Mouse (Mus musculus) urinary bladder, postnatal 36 days (tissue): ENCODE measurements around the gene Treml1.
A peak's percentile ranks its signal among the peaks of the same experiment; 100 is the strongest.
"Not testable (repeated sequence)": the region's sequence is repeated elsewhere in the genome, so short reads cannot be mapped to it uniquely, and the experiment has no call there.

Experiments used
- DNase-seq, 2 experiments: peaks; one replicate each; pipeline ENCODE4 v3.0.0; 2022; ENCODE audit warnings: low spot score in 2 of 2, mixed read lengths in 1 of 2

Treml1 gene

DNA sequence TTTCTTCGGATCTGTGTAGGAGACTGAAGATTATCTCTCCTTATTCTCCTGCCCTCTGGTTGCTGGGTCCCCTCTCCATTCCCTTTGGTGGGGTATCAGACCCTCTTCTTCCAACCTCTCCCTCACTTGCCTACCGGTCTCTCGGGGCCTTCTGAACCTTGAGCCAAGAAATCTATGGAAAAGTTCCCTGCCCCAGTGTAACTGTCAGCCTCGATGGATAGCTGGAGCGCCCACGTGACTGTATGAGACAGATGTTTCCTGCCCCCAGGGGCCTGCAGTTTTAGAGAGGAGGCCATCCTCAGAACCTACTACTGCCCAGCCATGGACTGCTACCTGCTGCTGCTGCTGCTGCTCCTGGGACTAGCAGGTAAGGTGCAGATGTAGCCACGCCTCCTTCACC, at the start of gene Treml1:
Gene Treml1 (plus strand): TSS at position 301 of the 400 bp plus-strand sequence.
- DNase-seq: no peak

- no peak for DNase-seq
Observed at GRCm38 (mm10) chr17:48312124-48312523, 47.6 kb upstream of the Treml1 start.

DNA sequence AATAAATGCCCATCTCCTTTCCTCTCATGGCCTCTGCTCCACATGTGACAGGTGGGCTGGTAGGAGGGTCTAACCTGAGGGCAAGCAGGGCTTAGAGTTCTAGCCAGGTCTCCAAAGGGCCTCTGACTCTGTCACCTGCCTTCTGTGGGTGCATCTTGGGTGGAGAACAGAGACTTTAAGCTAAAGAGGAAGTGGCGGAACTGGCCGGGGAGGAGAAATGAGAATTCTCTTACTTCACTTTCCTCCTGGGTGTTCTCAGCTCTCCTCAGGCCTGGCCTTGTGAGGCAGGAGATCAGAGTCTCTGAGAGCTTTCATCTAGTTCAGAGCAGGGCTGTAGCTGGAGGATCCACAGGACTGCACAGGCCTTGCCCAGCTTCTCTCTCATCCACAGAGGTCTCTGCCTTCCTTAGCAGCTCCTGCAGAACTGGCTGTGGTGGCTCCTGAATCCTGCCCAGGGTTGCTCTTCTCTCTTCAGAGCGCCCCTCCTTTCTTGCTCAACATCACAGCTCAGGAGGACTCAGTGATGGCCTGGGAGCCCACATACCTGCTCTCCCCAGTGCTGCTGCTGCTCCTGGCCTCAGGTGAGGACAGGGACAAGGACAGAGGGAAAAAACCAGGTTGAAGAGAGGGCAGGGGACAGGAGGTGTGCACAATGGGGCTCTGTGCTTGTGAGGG, 43.7 kb upstream of the Treml1 start, which contains the start of gene B430306N03Rik:
Gene B430306N03Rik (plus strand): TSS at position 237 of the 675 bp plus-strand sequence.
- not testable (repeated sequence) for DNase-seq

- no peak for DNase-seq
Observed at GRCm38 (mm10) chr17:48318686-48319085, 41.0 kb upstream of the Treml1 start.

DNA sequence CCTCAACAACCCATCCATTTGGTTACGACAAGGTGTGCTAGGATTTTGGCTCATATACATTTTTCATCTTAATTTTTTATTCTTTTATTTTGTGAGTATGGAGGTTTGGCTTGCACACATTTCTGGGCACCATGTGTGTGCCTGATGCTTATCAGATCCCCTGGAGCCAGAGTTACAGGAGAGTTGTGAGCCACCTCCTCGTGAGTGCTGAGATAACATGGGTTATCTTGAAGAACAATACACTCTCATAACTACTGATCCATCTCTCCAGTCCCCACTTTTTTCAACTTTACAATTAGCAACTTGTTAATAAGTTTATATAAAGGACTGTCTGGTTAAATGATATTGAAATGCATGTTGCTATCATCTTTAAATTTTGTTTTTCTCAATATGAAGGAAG, 38.4 kb upstream of the Treml1 start:
- no peak for DNase-seq

DNA sequence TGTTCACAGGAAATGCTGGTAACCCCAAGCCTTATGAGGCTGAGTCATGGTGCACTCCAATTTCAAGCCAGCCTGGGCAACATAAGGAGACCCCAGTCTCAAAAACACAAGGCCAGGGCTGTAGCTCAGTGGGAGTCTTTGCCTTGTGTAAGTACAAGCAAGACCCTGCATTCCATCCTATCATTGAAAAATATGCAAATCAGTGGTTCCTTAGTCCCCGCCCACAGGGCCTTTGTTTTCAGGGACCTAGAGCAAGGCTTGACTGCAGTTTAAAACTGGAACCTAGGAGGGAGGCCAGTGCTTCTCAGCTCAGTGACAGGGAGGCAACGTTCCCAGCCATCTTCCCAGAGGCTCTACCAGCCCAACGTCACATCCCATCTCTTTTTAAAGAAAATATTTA, 36.5 kb upstream of the Treml1 start:
- DNase-seq: no peak

GRCm38 (mm10) chr17:48324258-48324657, 35.5 kb upstream of the Treml1 start:
- DNase-seq: no peak

- DNase-seq: no peak
Observed at GRCm38 (mm10) chr17:48325093-48325492, 34.6 kb upstream of the Treml1 start.

GRCm38 (mm10) chr17:48325638-48326037, 34.1 kb upstream of the Treml1 start:
- no peak for DNase-seq

- DNase-seq: no peak
Observed at GRCm38 (mm10) chr17:48326656-48327055, 33.1 kb upstream of the Treml1 start.

DNA sequence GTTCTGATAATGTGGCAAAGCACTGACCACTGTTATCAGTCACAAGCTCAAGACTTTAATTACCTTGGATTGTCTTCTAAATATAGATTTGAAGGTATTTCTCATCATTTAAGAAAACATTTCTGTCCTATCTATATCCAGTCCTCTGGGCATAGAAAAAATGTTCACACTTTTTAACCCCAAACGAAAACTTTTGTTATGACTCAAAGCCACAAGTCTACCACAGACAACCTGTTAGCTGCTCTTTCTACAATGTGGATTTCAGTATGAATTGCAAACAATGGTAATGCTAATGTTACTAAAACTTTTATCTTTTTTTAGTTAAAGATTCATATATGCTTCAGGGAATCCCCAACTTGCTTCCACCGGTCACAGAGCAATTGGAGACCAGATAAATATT, 27.2 kb upstream of the Treml1 start:
- DNase-seq: no peak

DNA sequence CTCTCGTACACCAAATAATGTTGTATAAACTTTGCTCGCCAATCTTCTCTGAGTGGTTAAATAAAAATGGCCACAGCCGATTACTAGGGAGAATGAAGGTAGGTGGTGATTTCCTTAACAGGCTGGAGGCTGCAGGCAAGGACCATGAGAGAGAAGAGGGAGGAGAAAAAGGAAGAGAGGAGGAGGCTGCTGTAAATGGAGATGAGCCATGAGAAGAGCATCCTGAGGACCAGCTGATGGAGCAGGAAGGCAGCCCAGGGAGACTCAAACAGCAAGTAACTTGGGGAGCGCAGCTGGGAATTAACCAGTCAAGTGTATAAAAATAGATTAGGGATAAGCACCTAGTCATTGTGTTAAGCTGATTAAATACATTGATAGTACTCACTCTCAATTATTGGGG, 25.5 kb upstream of the Treml1 start:
- no peak for DNase-seq

DNA sequence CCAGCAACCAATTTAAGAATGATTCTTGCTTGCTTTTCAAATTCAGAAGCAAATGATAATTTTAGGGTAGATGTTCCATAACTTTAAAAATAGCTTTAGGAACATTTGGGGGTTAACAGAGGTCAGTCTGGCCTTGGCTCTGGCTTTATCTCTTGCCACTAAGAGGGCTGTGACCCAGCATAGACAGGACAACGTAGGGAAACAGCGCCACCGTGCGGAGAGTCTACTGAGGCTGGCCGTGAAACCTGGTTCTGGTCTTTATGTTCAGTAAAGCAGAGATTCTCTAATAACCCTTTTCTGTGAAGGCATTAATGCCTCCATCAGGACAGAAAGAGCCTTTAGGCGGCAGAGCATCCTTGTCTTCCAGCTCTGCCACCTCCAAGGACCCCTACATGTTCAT, 22.9 kb upstream of the Treml1 start:
- peak; percentile 72 to 79 for DNase-seq

- DNase-seq: no peak
Observed at GRCm38 (mm10) chr17:48340267-48340666, 19.4 kb upstream of the Treml1 start.

DNA sequence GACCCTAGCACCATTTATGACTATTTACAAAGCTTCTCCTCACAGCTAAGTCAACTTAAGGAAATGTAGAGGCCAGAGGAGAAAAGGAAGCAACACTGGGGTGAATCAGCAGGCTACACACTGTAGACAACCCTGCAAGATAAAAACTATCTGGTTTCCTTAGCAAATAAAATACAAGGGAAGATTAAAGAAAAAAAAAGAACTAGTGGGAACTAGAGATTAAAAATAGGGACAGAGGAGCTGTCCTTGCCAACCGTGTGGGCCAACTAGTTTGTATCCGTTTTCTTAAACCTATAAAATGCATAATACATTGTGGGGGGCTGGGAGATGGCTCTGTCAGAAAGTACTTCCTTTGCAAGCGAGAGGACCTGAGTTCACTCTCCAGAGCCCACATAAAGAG, 17.8 kb upstream of the Treml1 start:
- no peak for DNase-seq

DNA sequence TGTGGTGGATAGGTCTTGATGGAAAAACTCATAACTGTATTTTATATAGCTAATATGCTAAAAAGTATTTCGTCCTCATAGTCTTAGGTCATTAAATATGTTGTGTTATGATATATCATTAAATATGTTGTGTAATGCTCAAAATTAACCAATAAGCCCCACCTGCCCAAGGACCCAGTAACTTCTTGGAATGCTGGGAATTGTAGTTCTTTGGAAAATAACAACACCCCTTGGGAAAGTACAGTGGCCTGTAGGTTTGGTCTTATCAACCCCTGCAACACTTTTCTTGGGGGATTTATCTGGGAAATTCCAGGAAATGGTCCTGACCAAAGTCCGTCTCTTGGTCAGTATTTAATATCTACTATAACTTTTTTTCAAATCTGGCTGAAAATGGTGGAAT, 16.7 kb upstream of the Treml1 start:
- DNase-seq: no peak

DNA sequence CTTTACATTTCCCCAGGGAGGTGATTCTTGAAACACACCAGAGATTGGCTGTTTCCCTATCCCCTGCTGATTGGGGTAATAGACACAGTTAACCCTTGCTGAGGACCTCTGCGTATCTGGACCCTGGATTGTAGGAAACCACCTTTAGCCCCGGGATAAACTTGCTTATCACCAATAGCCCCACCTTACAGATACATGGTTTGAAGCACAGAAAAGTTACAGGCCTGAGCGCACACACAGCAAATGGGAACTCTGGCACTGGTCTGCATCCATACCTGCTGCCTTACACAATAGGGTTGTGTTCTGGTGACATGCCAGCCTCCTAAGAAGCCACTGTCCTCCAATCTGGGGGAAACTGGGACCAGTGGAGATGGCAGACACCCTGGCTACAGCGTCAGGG, 13.9 kb upstream of the Treml1 start:
- no peak for DNase-seq

DNA sequence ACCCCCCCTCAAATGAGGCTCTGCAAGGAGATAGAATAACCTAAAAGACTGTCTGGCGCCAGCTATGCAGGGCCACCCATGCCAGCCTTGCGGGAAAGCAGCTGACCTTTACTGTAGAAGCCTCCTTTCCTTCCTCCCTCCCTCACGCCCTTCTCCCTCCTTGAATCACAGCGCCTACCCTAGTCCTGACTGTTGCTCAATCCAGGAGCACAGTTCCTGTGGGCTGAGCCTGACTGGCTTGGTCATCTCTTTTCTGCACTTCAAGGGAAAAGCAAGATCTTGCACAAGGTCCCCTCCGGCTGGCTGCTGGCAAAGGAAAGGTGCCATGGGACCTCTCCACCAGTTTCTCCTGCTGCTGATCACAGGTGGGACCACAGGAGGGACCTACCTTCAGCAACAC, 13.5 kb upstream of the Treml1 start, which contains the start of gene Trem2:
Gene Trem2 (plus strand): TSS at position 171 of the 400 bp plus-strand sequence.
- peak in 1 of 2 experiments; percentile 29 for DNase-seq

GRCm38 (mm10) chr17:48346834-48347233, 12.9 kb upstream of the Treml1 start:
- no peak for DNase-seq

DNA sequence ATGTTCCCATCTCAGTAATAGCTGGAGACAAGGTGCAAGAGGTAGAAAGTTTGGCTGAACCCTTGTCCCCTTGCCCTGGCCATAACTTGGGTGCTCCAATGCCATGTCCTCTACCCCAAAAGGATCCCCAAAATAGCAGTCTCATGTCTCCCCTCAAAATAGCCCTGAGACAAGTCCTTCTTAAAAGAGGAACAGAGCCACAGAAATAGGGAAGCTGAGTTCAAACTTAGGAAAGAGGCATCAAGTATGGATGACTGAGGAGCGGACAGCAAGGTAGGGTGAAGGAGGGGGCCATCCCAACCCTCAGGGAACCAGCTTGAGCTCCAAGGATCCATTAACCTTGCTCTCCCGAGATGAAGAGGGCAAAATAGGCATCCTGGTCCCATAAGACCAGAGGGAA, 12.4 kb upstream of the Treml1 start:
- DNase-seq: no peak

DNA sequence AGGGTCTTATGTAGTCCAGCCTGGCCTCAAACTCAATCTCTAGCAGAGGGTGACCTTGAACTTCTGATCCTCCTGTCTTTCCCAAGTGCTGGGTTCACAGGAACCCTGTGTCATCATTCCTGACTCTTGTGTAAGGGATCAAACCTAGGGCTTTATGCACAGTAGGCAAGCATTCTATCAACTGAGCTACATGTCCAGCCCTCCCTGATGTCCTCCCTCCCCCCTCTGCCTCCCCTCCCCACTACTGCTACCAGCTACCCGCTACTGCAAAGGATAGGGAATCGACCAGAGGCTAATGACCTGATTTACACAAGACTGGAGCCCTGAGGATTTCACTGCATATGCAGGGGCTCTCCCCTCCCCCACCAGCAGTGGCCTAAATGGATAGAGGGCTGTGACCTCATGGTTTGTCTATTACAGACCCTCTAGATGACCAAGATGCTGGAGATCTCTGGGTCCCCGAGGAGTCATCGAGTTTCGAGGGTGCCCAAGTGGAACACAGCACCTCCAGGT, 9.0 kb upstream of the Treml1 start:
- DNase-seq: no peak

DNA sequence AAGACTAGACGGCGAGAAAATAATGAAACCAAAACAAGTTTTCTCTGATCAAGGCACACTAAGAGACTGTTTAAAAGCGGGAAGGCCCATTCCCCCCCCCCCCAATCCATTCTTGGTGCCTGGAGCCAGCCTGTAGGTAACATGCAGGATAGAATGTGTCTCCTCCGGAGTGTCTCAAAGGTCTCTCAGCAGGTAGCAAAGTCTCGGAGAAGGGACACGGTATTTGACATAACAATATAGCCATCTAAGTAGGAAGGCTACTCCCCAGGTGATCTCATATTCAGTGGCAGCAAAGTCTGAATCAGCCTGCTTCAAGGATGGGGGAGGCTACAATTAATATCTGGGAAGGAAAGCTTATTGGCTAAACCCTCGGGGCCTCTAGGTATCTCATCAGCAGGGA, 6.7 kb upstream of the Treml1 start:
- not testable (repeated sequence) for DNase-seq

GRCm38 (mm10) chr17:48355822-48356221, 3.9 kb upstream of the Treml1 start:
- no peak for DNase-seq

DNA sequence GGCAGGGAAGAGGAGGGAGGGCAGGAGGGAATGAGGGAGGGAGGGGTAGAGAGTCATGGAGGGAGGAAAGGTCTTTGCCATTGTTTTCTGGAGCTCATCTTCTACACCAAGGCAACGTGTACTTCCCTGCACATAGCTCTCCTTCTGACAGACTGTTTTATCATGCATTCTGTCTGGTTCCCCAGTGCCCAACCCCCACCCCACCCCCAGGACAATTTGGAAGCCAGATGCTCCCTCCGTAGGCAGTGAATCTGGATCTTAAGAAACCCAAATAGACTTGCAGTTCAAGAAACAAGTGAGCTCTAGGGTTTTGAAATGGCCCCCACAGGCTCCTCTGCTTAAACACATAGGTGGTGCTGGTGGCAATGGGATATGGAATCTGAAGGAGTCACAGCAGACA, 1.8 kb upstream of the Treml1 start:
- no peak for DNase-seq
